Mouse (Mus musculus): ENCODE measurements at regions not wholly inside any gene's neighbourhood (a gene's known extent, or its start where the extent isn't known, plus 50 kb on each side); places are given as distances from the start of the nearest gene placed in this dataset.

DNA sequence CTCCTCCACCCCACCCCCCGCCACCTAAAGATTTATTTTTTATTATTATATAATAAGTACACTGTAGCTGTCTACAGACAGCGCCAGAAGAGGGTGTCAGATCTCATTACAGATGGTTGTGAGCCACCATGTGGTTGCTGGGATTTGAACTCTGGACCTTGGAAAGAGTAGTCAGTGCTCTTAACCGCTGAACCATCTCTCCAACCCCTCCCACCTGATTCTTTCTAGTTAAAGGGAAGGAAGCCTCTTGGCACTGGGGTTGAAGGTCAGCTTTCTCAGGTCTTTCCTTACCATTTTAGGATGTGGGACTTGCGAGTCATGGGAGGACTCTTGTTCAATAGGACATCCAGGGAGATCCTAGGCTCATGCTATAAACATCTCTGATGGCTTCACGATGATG is 54.7 kb downstream of the Hes1 start:
- no peak for DNase-seq (ENCODE audit: low read depth, low spot score)

DNA sequence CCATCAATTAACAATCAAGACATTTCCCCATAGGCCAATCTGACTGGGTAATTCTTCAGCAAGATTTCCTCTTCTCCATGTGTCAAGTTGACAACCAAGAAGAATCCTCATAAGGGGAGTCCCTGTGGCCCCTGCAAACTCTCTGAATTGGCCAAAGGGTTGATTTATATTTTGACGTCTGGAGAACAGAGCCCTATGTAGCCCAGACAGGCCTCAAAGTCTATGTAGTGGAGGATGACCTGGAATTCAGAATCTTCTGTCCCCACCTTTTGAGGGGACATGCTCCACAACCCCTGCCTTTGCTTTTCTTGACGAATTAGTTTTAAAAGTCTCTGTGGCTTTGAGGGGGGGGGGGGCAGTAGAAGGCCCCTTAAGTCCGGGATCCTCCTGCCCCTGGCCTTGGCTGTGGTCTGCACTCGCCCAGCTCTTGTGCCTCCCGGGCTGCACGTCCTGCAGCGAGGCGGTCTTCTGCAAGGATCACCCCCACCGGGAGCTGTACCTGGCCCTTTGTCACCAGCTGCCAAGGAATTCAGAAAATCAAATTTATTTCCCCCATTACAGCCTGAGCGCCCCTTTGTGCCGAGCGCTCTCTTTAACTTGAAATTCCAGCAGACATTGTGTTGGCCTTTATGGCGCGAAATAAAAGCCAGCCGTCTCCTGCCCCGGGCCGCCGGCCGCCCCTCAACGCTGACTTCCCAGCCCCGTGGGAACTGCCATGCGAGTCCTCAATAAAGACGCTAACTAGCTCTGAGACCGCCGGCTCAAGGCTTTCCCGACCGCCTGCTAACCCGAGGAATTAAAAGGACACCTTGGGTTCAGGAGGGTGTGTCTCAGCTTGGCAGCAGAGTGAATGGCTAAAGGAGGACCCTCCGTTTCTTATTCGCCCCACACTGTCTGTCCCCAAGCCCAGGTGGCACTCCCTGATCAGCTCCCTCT is 56.4 kb downstream of the Hes1 start:
- DNase-seq (ENCODE audit: low read depth, low spot score): no peak

DNA sequence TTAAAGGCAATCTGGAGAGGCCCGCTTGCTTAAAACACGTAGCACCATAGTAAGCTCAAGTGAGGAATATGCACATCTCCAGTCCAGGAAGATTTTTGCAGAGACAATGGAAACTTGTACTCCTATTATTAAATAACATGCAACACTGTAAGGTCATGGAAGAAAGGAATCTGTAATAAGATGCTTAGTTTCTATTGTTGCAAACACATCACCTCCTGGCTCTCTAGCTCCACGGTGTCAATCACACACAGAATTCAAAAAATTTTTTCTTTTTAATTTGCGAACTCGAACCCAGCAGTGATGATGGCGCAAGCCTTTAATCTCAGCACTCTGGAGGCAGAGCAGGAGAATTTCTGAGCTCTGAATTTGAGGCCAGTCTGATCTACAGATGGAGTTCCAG is 57.4 kb downstream of the Hes1 start:
- DNase-seq (ENCODE audit: low read depth, low spot score): no peak

DNA sequence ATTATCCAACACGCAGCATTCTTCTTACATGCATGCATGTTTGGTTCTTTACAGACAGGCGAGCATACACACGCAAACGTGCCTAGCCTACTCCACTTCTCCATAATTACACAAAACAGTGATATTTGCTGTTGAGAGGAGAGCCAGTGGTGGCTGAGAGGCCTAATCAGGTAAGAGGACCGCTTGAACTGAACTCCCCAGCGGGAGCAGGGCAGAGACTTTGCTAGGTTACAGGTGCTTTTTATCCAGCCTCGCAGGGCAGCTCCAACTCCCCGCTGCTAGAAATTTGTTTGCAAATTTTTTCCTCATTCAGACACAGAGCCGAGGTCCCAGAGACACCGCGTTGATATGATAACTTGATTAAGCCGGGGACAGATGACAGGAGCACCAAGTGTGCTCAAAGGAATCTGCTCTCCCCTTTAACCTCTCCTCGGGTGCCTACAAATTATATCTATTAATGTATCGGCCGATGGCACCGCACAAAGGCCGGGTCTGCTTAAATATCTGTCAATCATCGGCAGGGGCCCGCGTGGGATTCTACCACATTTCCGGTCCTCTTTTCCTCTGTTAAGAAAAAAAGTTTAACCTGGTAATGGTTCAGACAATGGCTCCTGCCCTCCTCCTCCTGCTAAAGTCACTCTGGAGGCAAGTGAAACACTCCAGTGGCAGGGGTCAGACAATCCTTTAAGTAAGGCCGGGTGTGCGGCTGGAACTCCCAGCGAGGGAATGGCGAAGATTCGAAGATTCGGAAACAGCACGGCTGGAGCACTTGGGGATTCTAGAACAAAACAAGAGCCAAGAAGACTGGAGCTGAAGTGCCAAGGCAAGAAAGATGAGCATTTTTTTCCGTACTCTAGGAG is 58.3 kb downstream of the Hes1 start:
- DNase-seq (ENCODE audit: low read depth, low spot score): no peak

DNA sequence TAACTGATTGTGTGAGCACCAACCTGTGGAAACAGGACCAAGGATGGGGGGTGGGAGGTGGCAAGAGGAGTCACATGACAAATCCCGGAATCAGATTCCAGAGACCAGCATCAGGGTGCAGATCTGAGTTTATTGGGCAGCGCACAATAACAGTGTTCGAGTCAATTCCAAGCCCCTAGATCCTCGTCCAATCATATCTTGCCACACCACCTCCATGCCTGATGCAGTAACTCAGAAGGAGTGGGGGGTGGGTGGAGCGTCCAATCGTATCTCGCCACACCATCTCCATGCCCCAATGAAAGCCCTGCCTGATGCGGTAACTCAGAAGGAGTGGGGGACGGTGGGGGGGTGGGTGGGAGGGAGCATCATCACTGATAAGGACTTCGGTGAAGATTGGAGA is 62.8 kb downstream of the Hes1 start:
- no peak for DNase-seq (ENCODE audit: low read depth, low spot score)

DNA sequence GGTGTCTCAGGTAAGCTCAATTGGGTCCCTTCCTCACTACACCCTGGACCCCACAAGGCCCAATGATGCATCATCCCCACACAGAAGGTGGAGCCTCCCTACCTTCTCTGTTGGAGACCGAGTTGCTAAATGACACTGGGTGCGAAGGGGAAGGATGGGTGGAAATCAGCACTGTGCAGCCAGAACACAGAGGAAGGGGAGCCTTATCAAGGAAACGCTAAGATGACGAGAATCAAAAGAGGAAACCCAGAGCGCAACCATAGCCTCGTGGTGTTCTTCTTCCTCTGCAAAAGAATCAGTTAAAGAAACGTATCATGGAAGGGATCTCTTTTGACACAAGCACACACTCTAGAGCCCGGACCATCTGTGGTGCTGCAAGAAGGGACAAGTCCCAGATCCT is 64.6 kb downstream of the Hes1 start:
- no peak for DNase-seq (ENCODE audit: low read depth, low spot score)

DNA sequence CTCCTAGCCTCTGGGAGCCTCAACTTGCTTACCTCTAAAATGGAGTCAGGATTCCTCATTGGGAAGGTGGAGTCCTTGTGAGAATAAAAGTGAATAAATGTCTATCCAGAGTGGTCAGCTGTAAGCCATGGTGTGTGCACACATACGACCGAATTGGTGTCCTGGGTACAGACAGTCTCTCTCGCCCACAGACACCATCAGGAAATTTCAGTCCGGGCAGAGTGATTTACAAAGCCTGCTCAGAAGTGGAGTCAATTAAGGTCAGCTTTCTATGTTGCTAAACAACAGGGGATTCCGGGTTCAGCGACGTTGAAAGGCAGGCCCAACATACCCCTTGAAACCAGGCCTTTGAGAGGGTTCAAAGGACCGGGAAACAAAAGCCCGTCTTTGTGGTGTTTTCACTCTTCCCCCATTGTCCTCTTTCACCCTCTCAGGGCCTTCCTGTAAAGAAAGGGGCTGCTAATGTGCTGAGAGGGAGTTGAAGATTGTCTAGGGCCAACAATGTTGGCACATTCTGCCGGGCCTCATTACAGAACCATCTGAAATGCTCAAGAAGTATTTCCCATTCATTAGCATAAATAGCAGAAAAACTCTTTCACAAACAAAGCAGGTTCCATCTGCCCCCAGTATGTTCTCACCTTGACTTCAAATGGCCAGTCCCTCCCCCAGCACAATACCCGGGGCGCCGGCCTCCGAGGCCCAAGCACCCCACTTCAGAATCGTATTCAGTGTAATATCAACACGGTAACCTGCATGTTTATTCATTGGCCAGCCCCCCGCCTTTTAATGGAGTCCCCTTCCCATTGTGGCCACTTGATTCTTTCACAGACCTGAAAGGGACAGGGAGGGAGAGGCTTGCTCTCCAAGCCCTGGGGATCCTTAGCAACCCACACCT is 65.3 kb downstream of the Hes1 start:
- no peak for DNase-seq (ENCODE audit: low read depth, low spot score)

DNA sequence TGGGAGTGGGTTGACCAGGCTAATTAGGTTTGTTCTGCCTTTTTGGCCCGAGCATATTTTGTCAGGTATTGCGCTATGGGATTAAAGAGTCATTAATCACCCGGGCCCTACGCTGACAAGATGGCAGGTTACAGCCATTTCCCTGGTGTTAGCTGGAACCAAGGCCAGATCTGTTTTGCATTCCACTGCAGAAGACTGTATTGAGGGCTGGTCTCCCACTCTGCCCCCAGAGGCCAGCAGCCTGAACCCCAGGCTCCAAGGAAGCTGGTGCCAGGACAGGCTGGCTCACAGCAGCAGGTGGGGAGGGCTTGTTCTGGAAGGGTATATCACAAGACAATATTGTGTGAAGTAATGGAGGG is 65.9 kb downstream of the Hes1 start:
- no peak for DNase-seq (ENCODE audit: low read depth, low spot score)

DNA sequence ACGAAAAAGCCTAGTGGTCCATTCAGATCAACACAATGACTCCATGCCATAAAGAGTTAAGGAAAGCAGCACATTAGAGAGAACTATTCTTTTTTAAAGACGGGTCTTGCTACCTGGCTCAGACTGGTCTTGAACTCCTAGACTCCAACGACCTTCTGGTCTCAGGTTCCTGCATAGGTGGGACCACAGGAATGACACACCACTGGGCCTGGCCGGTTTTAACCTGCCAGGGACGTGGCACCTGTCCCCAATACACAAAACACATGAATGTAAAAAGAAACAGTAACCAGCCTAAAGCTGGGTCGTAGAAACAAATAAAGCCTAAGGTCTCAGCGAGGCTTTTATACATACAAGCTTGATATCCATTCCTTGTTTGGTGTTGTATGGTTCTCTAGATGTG is 67.9 kb downstream of the Hes1 start:
- DNase-seq (ENCODE audit: low read depth, low spot score): no peak

DNA sequence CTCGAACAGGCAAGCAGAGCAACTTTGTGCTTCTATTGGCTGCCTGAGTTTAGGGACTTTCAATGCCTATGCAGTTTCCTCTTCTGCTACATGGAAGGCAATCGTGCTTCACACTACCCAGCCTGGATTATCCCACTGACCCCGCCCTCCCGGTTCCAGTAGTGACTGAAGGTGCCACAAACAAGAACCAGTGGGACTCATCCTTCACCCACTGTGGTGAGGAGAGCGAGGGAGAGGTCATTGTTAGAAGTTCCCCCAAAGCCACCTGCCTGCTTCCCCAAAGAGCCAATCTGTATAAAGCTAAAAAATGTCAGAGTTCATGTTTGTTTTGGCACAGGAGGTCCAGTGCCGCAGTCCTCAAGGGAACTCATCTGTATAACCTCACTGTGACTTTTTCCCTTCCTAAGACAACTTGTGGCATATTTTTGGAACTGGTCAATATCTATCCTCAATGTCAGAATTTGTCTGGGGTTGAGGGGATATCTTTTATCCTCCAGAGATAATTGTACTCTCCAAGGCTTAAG is 70.5 kb downstream of the Hes1 start:
- DNase-seq (ENCODE audit: low read depth, low spot score): no peak

DNA sequence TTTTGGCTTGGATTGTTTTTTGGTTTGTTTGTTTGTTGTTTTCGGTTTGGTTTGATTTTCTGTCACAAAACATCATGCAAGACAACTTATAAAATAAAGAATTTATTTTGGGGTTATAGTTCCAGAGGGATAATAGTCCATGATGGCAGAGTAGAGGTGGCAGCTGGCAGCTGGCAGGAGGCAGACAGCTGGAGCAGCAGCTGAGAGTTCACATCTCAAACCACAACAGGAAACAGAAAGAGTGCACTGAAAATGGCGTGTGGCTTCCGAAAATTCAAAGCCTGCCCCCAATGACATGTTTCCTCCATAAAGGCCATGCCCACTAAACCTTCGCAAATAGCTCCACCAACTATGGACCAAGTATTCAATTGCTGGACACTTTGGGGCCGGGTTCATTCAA is 72.7 kb downstream of the Hes1 start:
- no peak for DNase-seq (ENCODE audit: low read depth, low spot score)

DNA sequence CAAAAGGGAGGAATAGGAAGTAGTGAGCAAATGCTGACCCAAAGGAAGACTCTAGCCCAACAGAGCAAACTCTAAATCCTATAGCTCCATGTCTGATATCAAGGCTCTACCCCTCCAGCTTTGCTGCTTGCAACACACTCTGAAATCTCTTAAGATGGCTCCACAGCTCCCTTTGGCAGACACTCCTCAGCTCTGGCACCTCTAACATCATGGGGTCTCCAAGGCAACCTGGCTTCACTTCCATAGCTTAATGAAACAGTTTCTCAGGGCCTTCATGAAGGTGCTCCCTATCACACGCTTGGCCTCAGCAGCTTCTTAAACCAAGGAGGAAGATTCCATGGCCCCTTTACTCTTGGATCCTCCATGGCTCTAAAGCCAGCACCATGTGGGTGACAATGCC is 73.6 kb downstream of the Hes1 start:
- no peak for DNase-seq (ENCODE audit: low read depth, low spot score)

DNA sequence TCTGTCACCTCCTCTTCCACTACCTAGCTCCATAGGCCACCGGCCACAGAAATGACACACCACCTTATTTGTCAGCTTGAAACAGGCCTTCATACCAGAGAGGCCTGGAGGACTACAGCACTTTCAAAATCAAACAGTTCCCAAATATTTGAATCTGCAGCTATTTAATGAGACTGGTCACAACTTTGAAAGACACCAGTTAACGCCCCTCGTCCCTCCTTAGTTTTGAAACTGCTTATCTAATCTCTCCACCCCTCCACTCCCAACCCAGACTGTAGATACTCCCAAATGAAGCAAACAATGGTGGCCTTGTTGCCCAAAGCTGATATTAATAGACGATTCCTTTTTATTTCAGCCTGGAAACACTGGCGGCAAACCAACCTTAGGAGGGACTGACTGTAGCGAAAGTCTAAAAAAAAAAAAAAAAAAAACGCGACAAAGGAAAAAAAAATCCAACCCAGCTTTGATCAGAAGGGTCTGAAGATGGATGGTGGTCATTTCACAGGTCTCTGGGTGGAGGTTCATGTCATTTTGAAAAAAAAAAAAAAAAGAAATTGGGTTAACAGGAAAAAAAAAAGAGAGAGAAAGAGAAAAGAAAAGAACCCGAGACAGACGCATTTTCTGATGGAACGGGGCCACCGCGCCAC is 80.8 kb downstream of the Hes1 start:
- no peak for DNase-seq (ENCODE audit: low read depth, low spot score)

DNA sequence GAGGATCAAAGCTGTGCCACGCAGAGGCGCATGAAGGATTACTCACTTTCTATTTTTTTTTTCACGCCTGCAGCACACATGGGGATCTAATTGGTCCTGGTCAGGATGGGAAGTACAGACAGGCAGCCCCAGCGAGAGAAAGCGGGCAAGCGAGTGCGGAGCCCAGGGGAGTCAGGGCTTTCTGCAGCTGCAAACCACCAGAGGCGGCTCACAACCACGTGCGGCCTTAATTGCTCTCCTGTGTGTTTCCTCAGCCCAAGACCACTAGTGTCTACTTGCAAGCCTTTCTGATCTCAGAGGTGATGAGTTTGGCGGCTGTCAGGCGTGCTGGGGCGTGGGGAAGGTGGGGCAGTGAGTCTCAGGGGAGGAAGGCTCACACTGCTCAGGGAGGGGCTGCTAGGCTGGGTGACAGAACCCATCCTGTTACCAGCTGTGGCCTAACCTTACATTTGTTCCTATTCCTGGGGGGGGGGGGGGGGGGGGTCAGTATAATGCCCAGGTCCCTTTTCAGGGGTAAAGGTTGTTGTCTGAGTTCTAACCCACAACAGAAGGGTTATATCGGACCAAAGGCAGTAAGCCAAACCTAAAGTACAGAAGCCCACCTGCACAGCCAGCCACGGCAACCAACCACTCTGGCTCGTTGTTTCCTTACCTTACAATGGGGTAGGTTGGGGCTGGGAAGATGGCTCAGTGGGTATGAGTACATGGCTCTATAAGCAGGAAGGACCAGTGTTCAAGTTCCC is 81.5 kb downstream of the Hes1 start:
- DNase-seq (ENCODE audit: low read depth, low spot score): peak; percentile 69

DNA sequence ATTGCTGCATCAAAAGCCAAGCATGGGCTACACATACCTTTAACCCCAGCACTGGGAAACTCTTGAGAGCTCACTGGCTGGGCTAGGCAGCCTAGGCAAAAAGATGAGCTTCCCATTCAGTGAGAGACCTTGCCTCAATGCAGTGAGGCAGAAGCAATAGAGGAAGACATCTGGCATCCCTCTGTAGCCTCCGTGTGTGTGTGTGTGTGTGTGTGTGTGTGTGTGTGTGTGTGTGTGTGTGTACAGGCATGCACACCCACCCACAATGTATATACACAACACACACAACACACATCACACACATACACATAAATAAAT is 82.0 kb downstream of the Hes1 start:
- DNase-seq (ENCODE audit: low read depth, low spot score): no peak

DNA sequence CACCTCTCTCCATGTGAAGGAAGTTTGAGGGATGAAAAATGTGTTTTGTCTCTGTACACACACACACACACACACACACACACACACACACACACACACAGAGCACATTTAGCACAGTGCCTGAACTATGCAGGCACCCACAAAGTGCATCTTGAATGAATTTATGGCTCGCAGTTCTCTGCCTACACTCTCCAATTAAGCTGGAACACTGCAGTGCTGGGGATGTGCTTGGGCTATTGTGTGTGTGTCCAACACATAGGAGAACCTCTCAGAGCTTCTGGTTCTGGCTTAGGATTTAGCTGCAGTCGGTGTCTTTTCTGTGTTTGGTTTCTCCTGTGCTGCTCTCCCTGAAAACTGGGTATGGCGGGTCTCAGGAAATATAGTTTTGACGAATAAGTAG is 83.1 kb downstream of the Hes1 start:
- peak; percentile 52 for DNase-seq (ENCODE audit: low read depth, low spot score)

DNA sequence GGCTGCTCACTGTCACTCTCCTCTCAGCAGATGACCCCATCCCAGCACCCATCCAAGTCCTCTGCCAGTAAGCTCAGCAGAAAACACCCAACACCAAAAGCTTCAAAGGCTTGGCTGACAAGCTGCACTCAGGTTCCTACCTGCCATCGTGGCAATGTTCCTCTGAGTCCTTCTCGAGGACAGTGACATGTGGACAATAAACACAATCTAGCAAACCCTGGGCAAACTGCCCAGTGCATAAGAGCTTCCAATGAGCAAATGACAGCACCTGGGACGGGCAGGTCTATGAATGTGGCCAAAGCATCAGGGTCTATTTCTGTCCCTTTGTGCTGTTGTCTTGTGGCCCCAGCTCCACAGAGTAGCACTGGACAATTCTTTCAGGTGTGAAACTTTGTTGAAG is 86.9 kb downstream of the Hes1 start:
- peak; percentile 72 for DNase-seq (ENCODE audit: low read depth, low spot score)

DNA sequence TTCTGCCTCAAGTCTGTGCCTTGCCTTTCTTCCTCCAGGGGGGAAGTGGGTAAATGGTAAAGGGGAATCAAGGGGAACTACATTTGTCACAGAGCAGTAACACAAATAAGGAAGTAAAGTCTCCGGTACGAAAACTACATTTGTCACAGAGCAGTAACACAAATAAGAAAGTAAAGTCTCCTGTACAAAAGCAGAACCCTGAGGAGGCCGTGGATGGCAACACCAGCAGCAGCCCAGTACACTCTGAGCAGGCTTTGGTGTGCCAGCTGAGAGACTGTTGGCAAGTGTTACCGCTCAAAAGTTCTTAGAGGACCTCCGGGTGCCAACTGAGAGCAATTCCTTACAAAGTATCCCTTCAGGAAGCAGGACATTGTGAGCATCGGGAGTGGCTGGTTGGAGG is 90.9 kb downstream of the Hes1 start:
- peak; percentile 27 for DNase-seq (ENCODE audit: low read depth, low spot score)

DNA sequence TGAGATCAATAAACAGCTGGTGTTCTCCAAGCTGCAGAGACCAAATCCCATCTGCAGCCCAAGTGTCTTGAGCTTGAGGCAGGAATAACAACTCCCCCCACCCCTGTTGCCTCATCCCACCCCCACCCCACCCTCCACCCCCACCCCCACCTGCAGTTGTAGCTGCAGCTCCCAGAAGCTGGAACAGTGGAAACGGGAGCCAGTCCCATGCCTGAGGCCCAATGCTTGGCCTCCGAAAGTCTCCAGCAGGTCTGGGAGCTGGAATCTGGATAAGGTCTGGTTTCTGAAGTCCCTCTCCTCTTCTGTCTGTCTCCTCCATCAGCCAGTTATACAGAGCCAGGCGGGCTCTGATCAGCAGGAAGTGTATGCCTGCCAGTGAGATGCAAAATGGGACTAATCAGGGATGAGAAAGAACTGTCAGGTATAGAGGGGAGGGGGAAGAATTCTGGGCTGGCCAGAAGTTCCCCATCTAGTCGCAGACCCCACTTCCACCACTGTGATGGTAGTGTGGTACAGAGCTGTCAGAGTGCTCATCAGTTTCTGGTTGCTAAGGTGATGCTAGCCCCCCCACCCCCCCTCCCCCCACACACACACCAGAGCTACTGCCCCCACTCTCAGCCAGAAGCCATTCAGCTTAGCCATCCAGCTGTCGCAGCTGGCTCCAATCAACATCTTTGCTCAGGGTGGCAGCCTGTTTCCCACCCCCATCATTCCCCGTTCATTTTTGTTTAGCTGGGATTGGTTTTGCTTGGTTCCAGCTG is 91.5 kb downstream of the Hes1 start:
- peak; percentile 53 for DNase-seq (ENCODE audit: low read depth, low spot score)

DNA sequence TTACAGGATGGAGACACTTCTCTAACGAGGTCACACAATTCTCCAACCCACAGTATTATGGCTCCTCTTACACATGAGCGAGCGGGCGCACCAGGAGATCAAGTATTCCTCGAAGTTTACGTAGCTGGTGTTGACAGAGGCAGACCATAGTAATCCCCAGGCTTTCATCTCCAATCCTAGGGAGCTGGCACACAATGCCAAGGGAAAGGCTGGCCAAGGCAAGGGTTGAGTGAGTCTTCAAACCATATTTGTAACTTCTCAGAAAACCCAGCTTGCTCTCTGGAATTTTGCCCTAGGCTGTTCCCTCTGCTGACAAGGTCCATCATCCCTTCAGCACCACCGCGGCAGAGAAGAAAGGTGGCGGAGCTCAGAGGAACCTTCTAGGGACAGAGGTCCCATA is 94.0 kb downstream of the Hes1 start:
- no peak for DNase-seq (ENCODE audit: low read depth, low spot score)
